Mouse (Mus musculus) embryonic fibroblast, embryonic 13.5 days (primary cell): Measurements from ENCODE around the gene Ctxn1.

Experiments used
- CTCF ChIP-seq: IDR thresholded peaks from 2 replicates; pipeline ENCODE4 v1.5.1; 2011; ENCODE audit warnings: mild to moderate bottlenecking, control low read depth, low read length, moderate library complexity, borderline replicate concordance; ENCODE audit not compliant: insufficient read depth
- POLR2A ChIP-seq: IDR thresholded peaks from 2 replicates; pipeline ENCODE4 v1.6.1; 2011; ENCODE audit warnings: low read depth, mild to moderate bottlenecking, control low read depth, low read length, moderate library complexity

GRCm38 (mm10) chr8:4245061-4245460 lies 14.0 kb downstream of the Ctxn1 start:
- TF ChIP-seq POLR2A (no peak), CTCF (no peak)
